Mouse (Mus musculus) liver, adult (tissue): Measurements from ENCODE around the gene 2010111I01Rik.

ENCODE experiments used
- GATA4 ChIP-seq: IDR thresholded peaks from 2 replicates; pipeline ENCODE4 v1.6.1; 2014; ENCODE audit warnings: mild to moderate bottlenecking, low read length; ENCODE audit not compliant: insufficient replicate concordance

The 2010111I01Rik gene

DNA sequence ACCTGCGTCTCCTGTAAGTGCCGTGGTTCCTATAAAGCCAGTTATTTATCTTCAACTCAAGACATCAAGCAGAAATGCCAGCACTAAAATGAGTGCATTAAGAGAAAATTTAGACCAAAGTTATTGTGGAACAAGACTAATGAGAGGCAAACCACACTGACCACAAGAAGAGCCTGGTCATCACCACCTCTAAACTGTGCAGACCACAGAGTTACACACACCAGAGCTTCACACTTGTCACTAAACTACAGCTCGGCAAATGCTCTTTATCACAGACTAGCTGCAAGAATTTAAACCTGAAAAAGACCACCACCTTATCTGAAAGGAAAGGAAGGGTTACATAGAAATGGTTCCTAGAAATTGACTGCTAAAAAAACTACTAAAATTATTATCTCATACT, 397.1 kb downstream of the 2010111I01Rik start:
- TF ChIP-seq GATA4 = no peak

DNA sequence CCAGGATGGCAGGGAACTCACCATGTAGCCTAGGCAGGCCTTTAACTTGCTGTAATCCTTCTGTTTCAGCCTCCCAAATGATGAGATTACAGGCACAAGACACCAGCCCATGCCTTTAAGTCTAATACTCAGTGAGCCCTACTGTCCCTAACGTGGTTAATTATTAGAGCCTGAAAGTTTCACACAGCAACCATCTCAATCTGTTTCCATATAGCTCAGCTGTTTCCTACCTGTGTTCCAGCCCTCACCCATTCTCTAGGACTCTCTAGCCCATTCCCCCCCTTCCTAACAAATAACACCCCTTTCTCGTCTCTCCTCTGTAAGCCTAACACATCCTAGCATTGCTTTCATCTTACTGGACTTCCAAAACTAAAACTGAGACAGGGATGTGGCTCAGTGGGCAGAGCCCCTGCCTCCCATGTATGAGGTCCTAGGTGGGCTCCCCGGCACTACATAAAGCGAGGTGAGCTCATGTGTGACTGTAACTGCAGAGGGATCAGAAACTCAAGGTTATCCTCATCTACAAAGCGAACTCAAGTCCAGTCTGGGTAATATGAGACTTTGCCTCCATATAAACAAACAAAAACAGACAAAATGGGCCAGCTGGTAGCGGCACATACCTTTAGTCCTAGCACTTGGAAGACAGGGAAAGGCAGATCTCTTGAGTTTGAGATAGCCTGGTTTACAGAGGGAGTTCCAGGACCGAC, 408.9 kb downstream of the 2010111I01Rik start:
- no peak for TF ChIP-seq GATA4
